Mouse (Mus musculus): ENCODE data around the gene Tenm4.

- TF ChIP-seq CTCF (IDR thresholded peaks at IDR 0.05; ENCODE audit: borderline replicate concordance, insufficient read depth, low read depth, low read length) (no peak), POLR2A (IDR thresholded peaks at IDR 0.05; ENCODE audit: borderline replicate concordance, insufficient read depth, low read length) (no peak)
Measured at GRCm38 (mm10) chr7:96760208-96760607, 589.2 kb downstream of the Tenm4 start.
